Mouse (Mus musculus): Measurements from ENCODE around the gene Ppp2ca. TPM values are rescaled to one million over a fixed set of nuclear protein-coding genes. Genes with fewer than 3 reads are reported as not detected.

Gene Ppp2ca
- polyA plus RNA-seq, 1 experiment: 54.7 TPM

GRCm38 (mm10) chr11:52064398-52064797 is 34.1 kb upstream of the Ppp2ca start:
- no peak overlapping the region for H3K27ac ChIP-seq (ENCODE audit: control insufficient read depth, insufficient read depth, low read length)
- H3K27me3 ChIP-seq (ENCODE audit: control insufficient read depth, insufficient read depth, low read length): no peaks in the 10 kb centered on the region
- TF ChIP-seq CTCF (IDR thresholded peaks at IDR 0.05; ENCODE audit: borderline replicate concordance, control insufficient read depth, extremely low read depth, insufficient read depth, low read length, poor library complexity): peak; percentile 62; the same call in 1 of the 2 replicates
- no peak for TF ChIP-seq POLR2A (IDR thresholded peaks at IDR 0.05; ENCODE audit: control insufficient read depth, extremely low read depth, insufficient read depth, low read length, poor library complexity)
- DNase-seq: peak; percentile 39
- H3K4me3 ChIP-seq (ENCODE audit: control insufficient read depth, insufficient read depth, low read length): no peak overlapping the region
- no peaks in the 10 kb centered on the region for H3K36me3 ChIP-seq (ENCODE audit: control insufficient read depth, insufficient read depth, low read length)
- 30% methylated on average over 3 of the region's 3 CpGs for WGBS
- H3K4me1 ChIP-seq (replicated peaks; ENCODE audit: control insufficient read depth, insufficient read depth, low read length): no peaks in the 10 kb centered on the region

GRCm38 (mm10) chr11:52065841-52066240 is 32.6 kb upstream of the Ppp2ca start:
- H3K27me3 ChIP-seq (ENCODE audit: control insufficient read depth, insufficient read depth, low read length): no peaks in the 10 kb centered on the region
- H3K4me1 ChIP-seq (replicated peaks; ENCODE audit: control insufficient read depth, insufficient read depth, low read length): no peaks in the 10 kb centered on the region
- no peaks in the 10 kb centered on the region for H3K36me3 ChIP-seq (ENCODE audit: control insufficient read depth, insufficient read depth, low read length)
- H3K4me3 ChIP-seq (ENCODE audit: control insufficient read depth, insufficient read depth, low read length): 0 out of 2 replicates have a peak overlapping the region, but pooled peaks have one; percentile 2
- TF ChIP-seq CTCF (IDR thresholded peaks at IDR 0.05; ENCODE audit: borderline replicate concordance, control insufficient read depth, extremely low read depth, insufficient read depth, low read length, poor library complexity) (no peak), POLR2A (IDR thresholded peaks at IDR 0.05; ENCODE audit: control insufficient read depth, extremely low read depth, insufficient read depth, low read length, poor library complexity) (no peak)
- DNase-seq: peak; percentile 22
- 5% methylated on average over 5 of the region's 5 CpGs for WGBS
- H3K27ac ChIP-seq (ENCODE audit: control insufficient read depth, insufficient read depth, low read length): peak overlapping the region; percentile 80; the same call in 1 of the 2 replicates

- TF ChIP-seq CTCF (IDR thresholded peaks at IDR 0.05; ENCODE audit: borderline replicate concordance, control insufficient read depth, extremely low read depth, insufficient read depth, low read length, poor library complexity): no peak
- no peak for TF ChIP-seq POLR2A (IDR thresholded peaks at IDR 0.05; ENCODE audit: control insufficient read depth, extremely low read depth, insufficient read depth, low read length, poor library complexity)
- Histone ChIP-seq H3K4me1 (replicated peaks; ENCODE audit: control insufficient read depth, insufficient read depth, low read length) (peaks cover 33% of the 10 kb centered on the region), H3K36me3 (ENCODE audit: control insufficient read depth, insufficient read depth, low read length) (no peaks in the 10 kb centered on the region), H3K27ac (ENCODE audit: control insufficient read depth, insufficient read depth, low read length) (peak overlapping the region; percentile 39; the same call in 1 of the 2 replicates), H3K27me3 (ENCODE audit: control insufficient read depth, insufficient read depth, low read length) (no peaks in the 10 kb centered on the region), H3K4me3 (ENCODE audit: control insufficient read depth, insufficient read depth, low read length) (no peak overlapping the region)
- WGBS: 9% methylated on average over 10 of the region's 10 CpGs
- no peak for DNase-seq
Measured at GRCm38 (mm10) chr11:52071768-52072167, 26.7 kb upstream of the Ppp2ca start.

GRCm38 (mm10) chr11:52073528-52074170 is 24.8 kb upstream of the Ppp2ca start:
- Histone ChIP-seq H3K4me1 (replicated peaks; ENCODE audit: control insufficient read depth, insufficient read depth, low read length) (peaks cover 39% of the 10 kb centered on the region), H3K27ac (ENCODE audit: control insufficient read depth, insufficient read depth, low read length) (no peak overlapping the region), H3K4me3 (ENCODE audit: control insufficient read depth, insufficient read depth, low read length) (no peak overlapping the region), H3K36me3 (ENCODE audit: control insufficient read depth, insufficient read depth, low read length) (no peaks in the 10 kb centered on the region), H3K27me3 (ENCODE audit: control insufficient read depth, insufficient read depth, low read length) (no peaks in the 10 kb centered on the region)
- WGBS: 97% methylated on average over 8 of the region's 8 CpGs
- no peak for TF ChIP-seq POLR2A (IDR thresholded peaks at IDR 0.05; ENCODE audit: control insufficient read depth, extremely low read depth, insufficient read depth, low read length, poor library complexity)
- no peak for TF ChIP-seq CTCF (IDR thresholded peaks at IDR 0.05; ENCODE audit: borderline replicate concordance, control insufficient read depth, extremely low read depth, insufficient read depth, low read length, poor library complexity)
- DNase-seq: no peak

- Histone ChIP-seq H3K27me3 (ENCODE audit: control insufficient read depth, insufficient read depth, low read length) (no peaks in the 10 kb centered on the region), H3K36me3 (ENCODE audit: control insufficient read depth, insufficient read depth, low read length) (no peaks in the 10 kb centered on the region), H3K27ac (ENCODE audit: control insufficient read depth, insufficient read depth, low read length) (peak overlapping the region; percentile 100), H3K4me1 (replicated peaks; ENCODE audit: control insufficient read depth, insufficient read depth, low read length) (peaks cover 39% of the 10 kb centered on the region), H3K4me3 (ENCODE audit: control insufficient read depth, insufficient read depth, low read length) (peak overlapping the region; percentile 7; the same call in 1 of the 2 replicates)
- TF ChIP-seq CTCF (IDR thresholded peaks at IDR 0.05; ENCODE audit: borderline replicate concordance, control insufficient read depth, extremely low read depth, insufficient read depth, low read length, poor library complexity): no peak
- TF ChIP-seq POLR2A (IDR thresholded peaks at IDR 0.05; ENCODE audit: control insufficient read depth, extremely low read depth, insufficient read depth, low read length, poor library complexity): no peak
- 7% methylated on average over 14 of the region's 14 CpGs for WGBS
- peak; percentile 42 for DNase-seq
Measured at GRCm38 (mm10) chr11:52074626-52075470, 23.6 kb upstream of the Ppp2ca start.

- TF ChIP-seq CTCF (IDR thresholded peaks at IDR 0.05; ENCODE audit: borderline replicate concordance, control insufficient read depth, extremely low read depth, insufficient read depth, low read length, poor library complexity) (no peak), POLR2A (IDR thresholded peaks at IDR 0.05; ENCODE audit: control insufficient read depth, extremely low read depth, insufficient read depth, low read length, poor library complexity) (0 out of 2 replicates have a peak, but pooled peaks have one; percentile 25)
- H3K4me1 ChIP-seq (replicated peaks; ENCODE audit: control insufficient read depth, insufficient read depth, low read length): peaks cover 39% of the 10 kb centered on the region
- peak; percentile 75 for DNase-seq
- no peaks in the 10 kb centered on the region for H3K36me3 ChIP-seq (ENCODE audit: control insufficient read depth, insufficient read depth, low read length)
- 6% methylated on average over 19 of the region's 19 CpGs for WGBS
- H3K27ac ChIP-seq (ENCODE audit: control insufficient read depth, insufficient read depth, low read length): peak overlapping the region; percentile 100
- no peaks in the 10 kb centered on the region for H3K27me3 ChIP-seq (ENCODE audit: control insufficient read depth, insufficient read depth, low read length)
- peak overlapping the region; percentile 11 for H3K4me3 ChIP-seq (ENCODE audit: control insufficient read depth, insufficient read depth, low read length)
Measured at GRCm38 (mm10) chr11:52075794-52076633, 22.5 kb upstream of the Ppp2ca start.

All from thymus, adult 2 months (tissue).